Mouse (Mus musculus) kidney, adult 9 months (tissue): ENCODE measurements around the gene Stk39.
A peak's percentile ranks its signal among the peaks of the same experiment; 100 is the strongest.

Experiments
- DNase-seq: peaks from one replicate; pipeline ENCODE4 v3.0.0; 2022

Gene Stk39

DNA sequence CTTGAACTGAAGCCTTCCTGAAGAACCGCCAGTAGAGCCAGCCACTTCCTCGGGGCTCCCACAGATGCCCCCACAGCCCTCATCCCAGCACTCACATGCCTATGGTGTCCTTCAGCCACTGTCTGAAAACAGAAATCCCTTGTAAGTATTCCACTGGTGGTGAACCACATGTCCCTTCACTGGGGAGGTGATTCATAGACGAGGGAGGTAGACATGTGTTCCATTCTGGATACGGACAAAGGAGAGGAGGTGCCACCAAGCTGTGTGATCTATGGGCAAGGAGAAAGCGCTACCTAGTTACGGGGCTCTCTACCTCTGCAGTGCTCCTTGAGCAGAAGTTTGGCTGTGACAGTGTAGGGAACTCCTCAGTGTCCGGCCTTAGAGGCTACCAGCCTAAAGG lies 52.9 kb downstream of the Stk39 start:
- no peak for DNase-seq

DNA sequence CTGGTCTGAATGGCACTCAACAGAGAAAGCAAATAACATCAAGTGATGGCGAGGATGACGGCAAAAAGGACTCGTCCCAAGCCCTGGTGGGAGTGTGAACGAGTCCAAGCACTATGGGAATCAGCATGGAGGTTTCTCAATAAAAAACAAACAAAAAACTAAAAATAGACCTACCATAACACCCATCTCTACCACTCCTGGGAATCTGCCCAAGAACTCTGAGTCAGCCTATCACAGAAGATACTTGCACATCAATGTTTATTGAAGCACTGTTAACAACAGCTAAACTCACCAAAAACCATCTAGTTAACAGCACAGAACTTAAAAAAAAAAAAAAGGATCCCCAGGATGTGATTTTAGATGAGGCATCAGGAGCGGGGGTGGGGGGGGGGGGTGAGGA lies 55.0 kb downstream of the Stk39 start:
- no peak for DNase-seq

DNA sequence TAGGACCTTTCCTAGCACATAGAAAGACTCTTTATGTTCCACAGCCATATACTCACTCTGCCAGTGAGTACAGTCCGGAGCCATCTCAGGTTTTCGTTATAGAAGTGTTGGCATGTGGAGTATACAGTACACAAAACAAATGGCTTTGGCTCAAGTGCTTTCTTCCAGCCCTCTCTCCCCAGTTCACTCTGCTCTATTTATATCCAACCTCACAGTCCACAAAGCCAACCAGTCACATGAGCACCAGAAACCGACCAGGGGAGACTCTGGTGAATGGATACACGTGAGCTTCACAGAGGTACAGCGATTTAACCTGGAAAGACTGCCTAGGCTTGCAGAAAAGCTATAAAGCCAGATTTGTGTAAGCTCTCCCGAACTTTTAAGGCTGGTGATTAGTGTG lies 56.4 kb downstream of the Stk39 start:
- peak; percentile 79 for DNase-seq

DNA sequence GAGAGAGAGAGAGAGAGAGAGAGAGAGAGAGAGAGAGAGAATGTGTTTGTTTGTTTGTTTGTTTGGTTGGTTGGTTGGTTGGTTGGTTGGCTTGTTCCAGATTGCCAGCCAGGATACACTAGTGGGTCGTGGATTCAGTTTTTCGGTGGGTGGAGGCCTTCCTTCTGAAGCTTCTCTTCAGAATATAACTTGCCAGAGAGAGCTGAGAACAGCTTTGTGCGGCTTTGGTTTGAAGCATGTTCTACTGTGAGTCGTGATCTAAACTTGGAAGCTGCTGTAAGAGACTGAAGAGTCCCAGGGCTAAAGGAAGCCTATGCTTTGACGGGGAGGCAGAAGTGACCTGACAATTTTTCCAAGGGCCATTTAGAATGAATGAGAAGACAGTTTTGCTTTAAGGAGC lies 59.9 kb downstream of the Stk39 start:
- no peak for DNase-seq

DNA sequence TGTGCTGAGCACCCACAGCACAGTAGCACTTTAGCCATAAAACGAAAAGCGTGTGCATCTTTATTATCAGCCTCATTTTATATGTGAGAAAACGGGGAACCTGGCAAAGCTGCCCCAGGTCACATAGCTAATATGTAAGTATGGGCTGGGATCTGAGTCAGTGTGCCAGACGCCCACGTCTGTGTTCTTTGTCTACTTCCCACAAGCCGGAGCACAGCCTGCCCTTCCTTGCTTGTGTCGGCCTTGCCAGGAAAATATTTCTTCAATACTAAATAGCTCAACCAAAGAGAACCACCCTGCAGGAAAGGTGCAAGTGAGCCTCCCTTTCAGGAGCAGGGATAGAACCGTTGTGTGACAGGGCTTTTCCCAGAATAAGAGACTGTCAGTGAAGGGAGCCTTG lies 60.9 kb downstream of the Stk39 start:
- DNase-seq: no peak

DNA sequence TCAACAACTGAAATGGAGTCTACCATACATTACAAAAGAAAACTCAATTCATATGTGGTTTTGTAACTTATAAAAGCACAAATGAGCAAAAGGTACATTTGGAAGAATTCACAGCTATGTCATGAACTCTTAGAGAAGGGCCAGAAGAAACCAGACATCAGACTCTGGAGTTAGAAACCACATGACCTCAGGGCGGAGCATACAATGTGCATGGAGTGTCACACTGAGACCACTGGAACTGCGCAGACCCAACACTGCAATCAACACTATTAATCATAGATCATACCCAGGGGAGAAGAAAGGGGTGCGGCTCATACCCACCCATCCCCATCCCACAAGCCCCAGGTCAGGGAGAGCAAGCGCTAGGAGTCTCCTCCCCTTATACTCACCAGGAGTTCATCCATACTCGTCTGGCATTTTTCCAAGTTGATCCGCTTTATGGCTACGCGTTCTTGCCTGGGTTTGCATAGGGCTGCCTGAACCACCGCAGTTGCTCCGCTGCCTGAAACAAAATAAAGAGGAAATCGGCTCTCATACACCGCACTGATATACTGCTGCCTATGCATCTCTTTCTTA lies 62.3 kb downstream of the Stk39 start:
- DNase-seq: no peak

DNA sequence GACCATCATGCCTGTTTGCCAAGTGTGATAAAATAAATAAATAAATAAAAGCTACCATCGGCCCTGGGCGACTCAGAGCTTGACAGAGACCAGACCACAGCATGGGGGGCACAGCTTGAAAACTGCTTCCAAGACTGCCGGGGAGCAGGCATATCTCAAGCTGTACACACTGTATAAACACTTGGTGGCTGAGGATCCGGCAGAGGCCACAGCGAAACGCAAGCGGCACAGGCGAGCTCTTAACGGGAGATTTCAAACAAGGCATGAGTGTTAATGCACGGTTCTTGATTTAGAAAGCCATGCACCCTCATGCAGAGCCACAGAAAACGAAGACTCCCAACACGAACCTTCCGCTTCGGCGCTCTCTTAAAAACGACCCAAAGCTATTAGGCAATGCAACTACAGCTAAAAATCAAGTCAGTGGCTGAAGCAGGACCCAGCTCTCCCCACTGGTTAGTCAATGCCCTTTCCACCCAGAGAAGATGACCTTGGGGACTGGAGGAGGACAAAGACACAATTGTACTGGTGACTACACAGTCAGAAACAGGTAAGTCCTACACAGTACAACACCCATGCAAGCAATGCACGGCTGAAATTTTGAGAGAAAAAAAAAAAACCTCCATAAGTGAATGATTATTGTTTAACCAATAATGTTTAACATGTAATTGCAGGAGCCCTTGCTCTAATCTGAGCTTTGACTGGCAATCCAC lies 63.6 kb downstream of the Stk39 start:
- no peak for DNase-seq

DNA sequence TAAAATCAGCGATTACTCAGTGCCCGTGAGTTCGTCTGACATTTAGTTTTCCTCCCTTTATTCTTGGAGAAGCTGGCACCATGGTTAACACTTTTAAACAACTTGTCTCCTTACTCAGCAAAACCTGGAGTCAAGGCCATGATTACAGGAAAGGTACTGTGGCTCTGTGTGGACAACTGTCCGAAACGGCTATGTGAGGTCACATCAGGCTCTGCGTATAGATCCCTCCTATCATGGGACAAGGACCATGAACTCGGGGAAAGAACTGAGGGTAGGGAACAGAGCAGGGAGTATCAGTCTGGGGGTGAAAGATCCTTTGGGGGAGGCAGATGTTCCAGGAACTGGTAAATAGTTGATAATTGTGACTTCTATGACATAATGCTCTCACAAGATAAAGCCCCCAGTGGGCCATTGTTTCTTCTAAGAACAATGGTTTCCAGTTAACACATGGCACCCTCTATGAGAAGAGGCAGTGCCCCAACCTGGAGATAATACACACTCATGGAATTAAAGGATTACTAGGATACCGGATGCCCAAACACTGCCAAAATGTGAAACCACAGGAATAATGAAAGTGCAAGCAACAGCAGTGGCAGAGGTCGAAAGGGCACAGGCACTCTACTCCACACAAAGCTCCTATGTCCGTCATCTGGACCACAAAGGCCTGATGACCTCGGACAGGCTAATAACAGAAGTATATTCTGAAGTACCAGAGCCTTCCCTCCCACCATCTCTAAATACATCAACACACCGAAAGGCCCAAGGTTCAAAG lies 64.7 kb downstream of the Stk39 start:
- DNase-seq: no peak

DNA sequence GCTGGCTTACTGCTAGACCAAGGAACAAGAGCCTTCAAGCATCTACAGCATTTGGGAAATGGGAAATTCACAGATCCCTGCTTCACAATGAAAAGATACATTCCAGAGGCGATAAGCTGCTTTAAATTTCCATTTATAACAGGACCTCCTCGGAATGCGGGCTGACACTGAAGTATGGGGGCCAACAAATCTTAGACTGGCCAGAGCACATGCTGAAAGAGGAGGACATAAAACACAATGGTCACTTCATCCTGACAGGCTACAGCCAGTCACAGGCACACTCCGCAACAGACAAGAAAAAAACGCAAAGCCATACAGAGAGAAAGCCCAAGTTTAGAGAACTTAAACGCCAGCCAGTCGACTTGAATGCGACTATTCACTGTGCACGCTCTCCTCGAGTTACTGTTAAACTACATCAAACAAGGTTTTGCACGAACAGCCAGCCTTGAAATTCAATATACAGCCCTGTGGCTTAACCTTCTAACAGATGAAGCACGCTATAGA lies 65.4 kb downstream of the Stk39 start:
- no peak for DNase-seq

DNA sequence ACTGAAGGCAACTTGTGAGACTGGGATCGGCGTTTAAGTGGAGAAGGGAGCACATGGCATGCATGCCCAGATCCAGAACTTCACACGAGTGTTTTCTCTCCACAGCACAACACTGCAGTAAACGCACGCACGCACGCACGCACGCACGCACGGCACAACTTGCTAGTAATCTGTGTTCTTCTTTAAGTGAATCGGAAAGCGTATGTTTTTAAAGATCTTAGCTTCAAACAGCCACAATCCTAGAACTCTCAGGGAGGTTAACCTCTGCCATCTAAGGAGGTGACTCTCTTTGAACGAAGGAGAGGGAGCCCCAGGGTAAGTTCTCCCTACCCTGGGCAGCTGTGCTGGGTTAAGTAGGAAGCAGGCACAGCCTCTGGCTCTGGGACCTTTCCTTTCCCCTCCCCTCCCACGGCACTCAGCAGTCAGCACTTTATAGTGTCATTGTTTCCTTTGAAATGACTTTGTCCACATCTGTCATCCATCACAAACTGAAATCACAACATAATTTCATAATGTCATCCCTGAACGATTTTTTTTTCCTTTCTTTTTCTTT lies 66.8 kb downstream of the Stk39 start:
- no peak for DNase-seq

DNA sequence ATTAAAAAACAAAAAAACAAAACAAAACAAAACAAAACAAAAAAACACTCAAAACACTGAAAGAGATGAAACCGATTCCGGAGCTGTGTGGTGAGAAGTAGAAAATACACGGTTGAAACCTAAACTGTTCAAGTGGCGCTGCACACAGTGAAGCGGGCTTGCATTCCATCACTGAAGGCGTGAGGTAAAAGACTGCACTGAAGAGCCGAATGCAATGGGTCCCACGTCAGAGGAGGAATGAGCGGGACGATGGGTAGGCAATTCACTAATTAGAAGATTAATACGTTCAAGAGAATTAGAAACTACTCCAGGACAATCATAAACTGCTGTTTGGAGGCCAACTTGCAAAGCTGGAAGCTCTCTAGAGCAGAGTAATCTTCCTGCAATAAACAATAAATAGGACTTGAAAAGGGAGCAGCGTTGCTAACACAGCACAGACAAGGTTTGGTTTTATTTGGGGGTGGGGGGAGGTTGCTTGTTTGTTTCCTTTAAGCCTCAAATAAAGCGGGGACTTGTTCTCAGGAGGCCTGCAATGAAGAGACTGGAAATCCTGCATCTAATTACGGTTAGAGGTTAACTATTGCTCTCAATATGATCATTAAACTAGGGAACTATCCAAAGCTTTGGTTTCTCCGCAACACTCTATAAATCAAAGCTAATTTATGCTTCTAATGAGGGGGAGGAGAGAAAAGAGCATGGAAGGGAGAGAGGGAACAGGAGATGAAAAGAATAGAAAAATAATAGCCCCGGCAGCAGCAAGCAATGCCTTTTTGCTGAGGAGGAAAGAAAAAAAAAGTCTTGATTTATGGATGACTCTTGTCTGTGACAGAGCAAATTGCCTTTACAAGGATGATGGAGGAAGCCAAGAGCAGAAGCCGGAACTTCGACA lies 67.5 kb downstream of the Stk39 start:
- no peak for DNase-seq

DNA sequence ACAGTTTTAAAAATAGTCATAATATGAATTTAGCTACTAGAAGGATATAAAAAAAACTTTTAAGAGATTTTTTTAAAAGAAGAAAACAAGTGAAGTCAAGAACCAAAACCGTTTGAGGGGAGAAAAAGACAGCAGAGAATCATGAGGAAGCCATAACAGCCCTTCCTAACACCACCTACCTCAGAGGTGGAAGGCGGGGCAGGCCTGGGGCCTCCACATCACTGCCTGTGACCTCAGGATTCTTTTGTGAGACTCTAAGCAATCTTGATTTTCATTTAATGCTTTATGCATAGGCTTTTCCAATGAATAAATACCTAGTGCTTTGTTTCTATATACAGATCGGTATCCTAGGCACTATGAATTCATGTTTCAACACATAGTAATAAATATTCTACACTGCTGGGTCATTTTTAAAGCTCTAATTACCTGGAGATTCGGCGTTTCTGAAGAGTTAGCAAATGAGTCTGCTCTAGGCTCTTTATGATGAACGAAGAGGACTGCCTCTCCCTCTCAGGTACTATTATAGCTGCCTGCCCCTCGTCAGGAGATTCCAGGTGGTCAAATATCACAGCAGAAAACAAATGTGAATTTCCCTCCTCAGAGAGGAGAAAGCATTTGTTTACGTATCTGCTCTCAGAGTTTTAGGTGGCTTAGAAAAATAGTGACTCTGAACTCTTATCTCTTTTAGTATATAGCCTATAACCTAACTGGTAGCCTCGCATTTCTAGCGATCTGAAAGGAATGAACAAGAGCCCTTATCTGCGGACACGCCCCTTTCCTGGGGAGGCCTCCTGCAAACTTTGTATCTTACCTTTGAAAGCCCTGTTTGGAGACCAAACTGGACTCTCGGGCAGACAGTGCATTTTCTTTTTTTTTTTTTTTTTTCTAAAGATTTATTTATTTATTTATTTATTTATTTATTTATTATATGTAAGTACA lies 78.2 kb downstream of the Stk39 start:
- no peak for DNase-seq

DNA sequence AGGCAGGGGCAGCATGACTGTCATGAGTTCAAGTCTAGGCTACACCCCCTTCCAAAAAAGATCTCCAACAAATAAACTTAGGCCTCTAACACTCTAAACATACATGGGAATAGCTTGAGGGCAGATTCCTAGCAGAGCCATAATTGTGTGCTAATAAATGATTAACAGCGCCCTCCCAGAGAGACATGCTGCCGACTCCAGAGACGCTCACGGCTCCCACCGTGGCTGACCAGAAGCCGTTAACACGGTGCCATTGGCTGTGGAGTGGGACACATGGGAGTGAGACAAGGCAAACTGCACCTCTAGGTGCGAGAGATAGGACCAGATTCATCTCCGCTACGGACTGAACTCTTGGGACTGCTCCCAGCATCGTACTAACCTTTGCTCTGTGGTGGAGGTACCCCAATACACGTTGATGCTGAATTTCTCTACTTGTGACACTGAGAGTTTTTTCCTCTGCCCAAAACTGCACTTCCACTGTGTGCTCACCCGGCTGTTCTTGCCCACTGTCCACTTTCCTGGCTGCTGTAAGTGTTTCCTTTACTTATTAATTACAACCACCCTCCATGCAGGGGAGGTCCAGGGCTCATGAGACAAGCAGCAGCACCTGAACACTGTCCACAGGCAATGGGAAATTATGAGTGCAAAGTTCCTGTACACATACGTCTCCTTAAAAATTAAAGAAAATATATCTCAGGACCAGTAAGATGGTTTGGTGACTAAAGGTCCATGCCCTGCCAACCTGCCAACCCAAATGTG lies 84.1 kb downstream of the Stk39 start:
- peak; percentile 70 for DNase-seq

DNA sequence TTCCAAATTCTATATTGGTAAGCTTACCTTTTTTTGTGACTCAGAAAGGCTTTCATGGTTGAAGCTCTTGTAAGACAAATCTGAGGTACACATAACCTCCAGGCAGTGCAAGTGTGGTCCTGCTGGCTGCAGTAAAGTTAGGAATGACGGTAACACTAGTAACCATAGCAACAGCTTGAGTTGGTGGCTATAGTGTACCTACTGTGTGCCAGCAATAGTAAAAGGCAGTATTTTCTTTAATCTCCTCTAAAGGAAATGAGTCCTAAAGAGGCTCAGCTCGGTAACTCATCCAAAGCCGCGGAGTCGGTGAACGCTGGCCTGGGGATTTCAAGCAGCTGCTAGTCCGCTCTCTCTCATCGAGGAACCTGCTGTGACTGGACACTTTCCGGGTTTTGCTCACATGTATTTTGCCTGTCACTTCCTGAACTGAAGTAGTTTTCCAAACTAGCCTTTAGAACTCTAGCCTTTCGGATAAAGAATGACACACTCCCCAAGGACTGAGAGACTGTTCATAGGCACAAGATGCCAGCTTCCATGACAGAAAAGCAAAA lies 85.7 kb downstream of the Stk39 start:
- DNase-seq: no peak

DNA sequence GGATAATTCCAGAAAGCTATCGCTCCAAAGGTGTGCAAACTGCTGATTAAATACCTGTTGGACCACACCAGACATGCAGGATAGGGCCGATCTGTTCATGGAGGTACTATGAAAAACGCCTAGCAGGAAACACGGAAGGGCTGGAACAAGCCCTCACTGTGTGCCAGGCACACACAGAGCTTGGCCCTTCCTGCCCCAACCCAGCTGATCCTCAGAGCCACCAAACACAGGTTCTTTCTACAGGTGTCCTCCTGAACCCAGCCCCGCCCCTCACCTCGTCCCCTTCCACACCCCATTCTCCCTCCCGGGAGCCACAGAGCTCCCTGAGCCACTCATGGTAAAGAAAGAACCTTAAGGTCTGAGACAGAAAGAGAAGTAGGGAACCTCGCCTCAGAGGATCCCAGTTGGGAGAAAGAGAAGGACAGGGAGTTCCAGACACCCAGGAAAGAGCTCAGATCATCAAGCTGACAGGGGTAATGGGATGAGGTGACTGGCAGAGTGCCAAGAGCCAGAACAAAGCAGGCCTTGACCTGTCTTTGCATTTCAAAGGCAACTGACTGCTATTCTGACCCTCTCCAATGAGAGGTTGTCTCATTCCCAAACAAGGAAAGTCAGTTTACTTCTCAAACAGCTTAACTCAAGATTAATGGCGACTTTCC lies 86.3 kb downstream of the Stk39 start:
- no peak for DNase-seq

DNA sequence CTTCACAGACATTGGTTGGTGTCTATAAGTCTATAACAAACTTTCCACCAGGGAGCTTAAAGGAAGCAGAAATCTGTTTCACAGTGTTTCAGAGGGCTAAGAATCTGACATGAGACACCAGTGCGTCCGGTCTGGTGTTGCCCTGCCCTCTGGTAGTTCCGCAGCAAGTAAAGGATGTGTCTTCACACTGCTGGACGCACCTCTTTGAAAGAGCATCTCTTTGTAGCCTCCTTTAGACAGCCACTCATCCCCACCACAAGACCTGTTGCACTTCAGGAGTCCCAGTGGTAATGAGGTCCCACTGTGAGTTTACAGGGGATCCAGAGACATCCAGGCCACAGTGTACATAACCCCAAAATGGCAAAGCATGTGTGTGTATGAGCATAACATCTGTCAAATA lies 88.1 kb downstream of the Stk39 start:
- DNase-seq: no peak

DNA sequence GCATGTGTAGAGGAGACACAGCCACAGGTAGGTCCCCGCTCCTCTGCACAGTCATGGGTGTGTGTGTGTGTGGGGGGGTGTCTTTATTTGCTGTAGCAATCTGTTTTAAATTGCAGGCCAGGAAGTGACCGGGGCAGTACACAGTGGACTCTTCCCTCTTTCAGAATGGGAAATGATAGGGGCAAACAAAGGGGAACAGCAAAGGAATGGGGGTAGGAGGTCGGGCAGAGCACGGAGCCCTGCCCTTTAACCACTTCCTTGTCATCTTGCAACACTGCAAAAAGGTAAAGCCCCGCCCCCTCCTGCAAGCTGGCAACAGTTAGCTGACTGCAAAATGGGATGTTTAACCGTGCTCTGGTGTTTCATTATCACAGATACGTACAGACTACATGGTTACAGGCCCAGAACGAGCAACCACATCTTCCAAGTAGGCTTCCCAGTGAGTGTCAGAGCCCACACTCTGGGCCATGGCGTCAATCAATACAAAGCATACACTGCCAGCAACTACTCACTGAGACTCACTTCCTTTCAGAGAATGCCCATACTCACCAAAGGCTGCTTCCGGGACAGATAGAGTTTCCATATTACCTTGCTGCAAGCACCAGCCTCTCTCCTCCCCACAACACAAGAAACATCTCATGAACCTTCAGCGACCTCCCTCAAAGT lies 89.5 kb downstream of the Stk39 start:
- DNase-seq: no peak

DNA sequence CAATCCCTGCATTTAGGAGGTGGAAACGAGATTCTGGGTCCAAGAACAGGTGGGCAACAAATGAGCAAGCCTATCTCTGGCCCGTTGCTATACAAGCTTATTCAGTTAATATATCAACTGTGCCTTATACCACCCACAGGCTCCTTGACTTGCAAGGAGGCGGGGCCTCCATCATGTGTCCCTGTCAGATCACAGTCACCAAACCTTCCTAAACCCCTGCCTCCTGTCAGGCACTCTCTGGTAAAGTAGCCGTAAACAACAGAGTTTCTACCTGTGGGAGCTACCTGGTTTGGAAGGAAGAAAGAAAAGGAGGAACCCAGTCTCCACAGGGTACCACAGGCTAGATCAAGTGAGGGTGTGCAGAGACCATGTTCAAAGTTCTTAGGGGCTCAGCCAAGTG lies 90.2 kb downstream of the Stk39 start:
- no peak for DNase-seq

DNA sequence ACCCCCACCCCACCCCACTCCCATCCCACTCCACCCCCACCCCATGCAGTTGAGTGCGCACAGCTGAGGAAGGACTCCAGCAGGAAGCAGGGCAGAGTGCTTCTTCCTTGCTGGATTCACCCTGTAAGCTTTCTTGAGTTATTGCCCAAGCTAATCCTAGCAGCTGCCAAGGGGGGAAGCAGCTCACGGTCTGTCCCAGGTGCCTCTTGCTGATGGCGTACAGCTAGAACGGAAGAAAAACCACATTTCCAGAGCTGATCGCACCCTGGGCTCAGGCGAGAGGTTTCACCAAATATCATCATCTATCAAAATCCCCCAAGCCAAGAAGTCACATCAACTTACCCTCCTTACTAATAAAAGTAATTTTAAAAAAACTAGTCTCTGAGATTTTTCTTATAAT lies 90.9 kb downstream of the Stk39 start:
- no peak for DNase-seq
